Mouse (Mus musculus): ENCODE data around the gene Sec1. TPM values are rescaled to one million over a fixed set of nuclear protein-coding genes. Genes with fewer than 3 reads are reported as not detected.

Gene Sec1
- polyA plus RNA-seq, 1 experiment from 2014 or later = 0.34 TPM

GRCm38 (mm10) chr7:45723781-45724180 lies 29.6 kb upstream of the Sec1 start:
- Histone ChIP-seq H3K36me3 (replicated peaks) (peaks cover 27% of the 10 kb centered on the region), H3K9ac (no peak overlapping the region), H3K27ac (no peak overlapping the region), H3K4me2 (no peak overlapping the region), H3K4me1 (peaks cover 12% of the 10 kb centered on the region), H3K9me3 (no peaks in the 10 kb centered on the region), H3K4me3 (no peak overlapping the region), H3K27me3 (replicated peaks) (no peaks in the 10 kb centered on the region)
- 96% methylated on average over 14 of the region's 14 CpGs for WGBS
- ATAC-seq (replicated peaks) = no peak

DNA sequence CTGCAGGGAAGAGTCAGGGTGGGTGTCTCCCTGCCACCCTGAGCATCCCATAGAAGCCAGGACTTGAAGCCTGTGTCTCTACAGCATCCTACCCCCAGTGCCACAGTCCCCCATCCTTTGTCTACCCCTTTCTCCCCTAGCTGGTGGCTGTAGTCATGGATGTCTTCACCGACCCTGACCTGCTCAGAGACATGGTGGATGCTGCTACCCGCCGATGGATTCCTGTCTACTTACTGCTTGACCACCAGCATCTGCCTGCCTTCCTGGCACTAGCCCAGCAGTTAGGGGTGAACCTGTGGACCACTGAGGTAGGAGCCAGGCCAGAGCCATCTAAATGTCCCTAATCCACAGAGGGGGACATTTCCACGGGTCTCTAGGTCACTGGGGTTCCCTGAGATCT lies 29.1 kb upstream of the Sec1 start:
- H3K36me3 ChIP-seq (replicated peaks) = peaks cover 27% of the 10 kb centered on the region
- WGBS = 91% methylated on average over 4 of the region's 4 CpGs

DNA sequence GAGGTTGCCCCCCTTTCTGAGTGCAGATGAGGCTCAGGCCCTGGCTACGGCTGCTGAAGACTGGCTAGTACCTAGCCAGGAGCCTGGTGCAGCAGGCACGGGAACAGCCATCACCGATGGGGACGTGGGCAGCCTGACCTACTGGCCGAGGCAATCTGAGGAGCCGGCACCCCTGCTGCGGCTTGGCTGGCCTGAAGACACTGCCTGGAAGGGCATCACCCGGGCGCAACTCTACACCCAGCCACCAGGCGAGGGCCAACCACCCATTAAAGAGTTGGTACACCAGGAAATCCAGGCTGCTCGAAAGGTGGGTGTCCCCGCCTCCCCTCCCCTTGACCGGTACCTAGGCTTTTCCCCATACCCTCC lies 28.1 kb upstream of the Sec1 start:
- H3K27ac ChIP-seq = no peak overlapping the region
- H3K36me3 ChIP-seq (replicated peaks) = peaks cover 27% of the 10 kb centered on the region
- 86% methylated on average over 13 of the region's 13 CpGs for WGBS
- no peak for ATAC-seq (replicated peaks)
- H3K9ac ChIP-seq = no peak overlapping the region
- H3K4me3 ChIP-seq = no peak overlapping the region
- no peak overlapping the region for H3K4me2 ChIP-seq
- no peaks in the 10 kb centered on the region for H3K27me3 ChIP-seq (replicated peaks)
- H3K9me3 ChIP-seq = no peaks in the 10 kb centered on the region
- peaks cover 16% of the 10 kb centered on the region for H3K4me1 ChIP-seq

More for the DNA sequence above, 29.1 kb upstream of the Sec1 start:
- H3K27me3 ChIP-seq (replicated peaks) = no peaks in the 10 kb centered on the region
- H3K9me3 ChIP-seq = no peaks in the 10 kb centered on the region
- H3K9ac ChIP-seq = no peak overlapping the region
- H3K4me2 ChIP-seq = no peak overlapping the region
- peaks cover 15% of the 10 kb centered on the region for H3K4me1 ChIP-seq
- no peak for ATAC-seq (replicated peaks)
- H3K4me3 ChIP-seq = no peak overlapping the region
- H3K27ac ChIP-seq = no peak overlapping the region

GRCm38 (mm10) chr7:45721642-45722347 lies 27.6 kb upstream of the Sec1 start:
- no peak overlapping the region for H3K4me2 ChIP-seq
- H3K4me3 ChIP-seq = no peak overlapping the region
- WGBS = 64% methylated on average over 13 of the region's 13 CpGs
- H3K9me3 ChIP-seq = no peaks in the 10 kb centered on the region
- peaks cover 21% of the 10 kb centered on the region for H3K4me1 ChIP-seq
- H3K9ac ChIP-seq = no peak overlapping the region
- ATAC-seq (replicated peaks) = no peak
- no peak overlapping the region for H3K27ac ChIP-seq
- peaks cover 27% of the 10 kb centered on the region for H3K36me3 ChIP-seq (replicated peaks)
- H3K27me3 ChIP-seq (replicated peaks) = no peaks in the 10 kb centered on the region

GRCm38 (mm10) chr7:45721234-45721571 lies 27.0 kb upstream of the Sec1 start:
- no peak for ATAC-seq (replicated peaks)
- Histone ChIP-seq H3K9me3 (no peaks in the 10 kb centered on the region), H3K4me2 (no peak overlapping the region), H3K27me3 (replicated peaks) (no peaks in the 10 kb centered on the region), H3K27ac (no peak overlapping the region), H3K9ac (no peak overlapping the region), H3K4me3 (no peak overlapping the region), H3K36me3 (replicated peaks) (peaks cover 27% of the 10 kb centered on the region), H3K4me1 (peaks cover 27% of the 10 kb centered on the region)
- WGBS = 82% methylated on average over 7 of the region's 7 CpGs

GRCm38 (mm10) chr7:45720413-45721233 lies 26.4 kb upstream of the Sec1 start, which contains the start of gene Fam83e:
Fam83e (plus strand) TSS chr7:45721212.
- H3K36me3 ChIP-seq (replicated peaks) = peaks cover 27% of the 10 kb centered on the region
- H3K4me2 ChIP-seq = no peak within 1 kb of the TSS
- no peak within 1 kb of the TSS for H3K9ac ChIP-seq
- WGBS = 87% methylated on average over 14 of the region's 14 CpGs
- H3K4me3 ChIP-seq = no peak within 1 kb of the TSS
- no peak within 1 kb of the TSS for H3K27ac ChIP-seq
- H3K9me3 ChIP-seq = no peaks in the 10 kb centered on the region
- no peak for ATAC-seq (replicated peaks)
- no peaks in the 10 kb centered on the region for H3K27me3 ChIP-seq (replicated peaks)
- H3K4me1 ChIP-seq = peaks cover 33% of the 10 kb centered on the region

DNA sequence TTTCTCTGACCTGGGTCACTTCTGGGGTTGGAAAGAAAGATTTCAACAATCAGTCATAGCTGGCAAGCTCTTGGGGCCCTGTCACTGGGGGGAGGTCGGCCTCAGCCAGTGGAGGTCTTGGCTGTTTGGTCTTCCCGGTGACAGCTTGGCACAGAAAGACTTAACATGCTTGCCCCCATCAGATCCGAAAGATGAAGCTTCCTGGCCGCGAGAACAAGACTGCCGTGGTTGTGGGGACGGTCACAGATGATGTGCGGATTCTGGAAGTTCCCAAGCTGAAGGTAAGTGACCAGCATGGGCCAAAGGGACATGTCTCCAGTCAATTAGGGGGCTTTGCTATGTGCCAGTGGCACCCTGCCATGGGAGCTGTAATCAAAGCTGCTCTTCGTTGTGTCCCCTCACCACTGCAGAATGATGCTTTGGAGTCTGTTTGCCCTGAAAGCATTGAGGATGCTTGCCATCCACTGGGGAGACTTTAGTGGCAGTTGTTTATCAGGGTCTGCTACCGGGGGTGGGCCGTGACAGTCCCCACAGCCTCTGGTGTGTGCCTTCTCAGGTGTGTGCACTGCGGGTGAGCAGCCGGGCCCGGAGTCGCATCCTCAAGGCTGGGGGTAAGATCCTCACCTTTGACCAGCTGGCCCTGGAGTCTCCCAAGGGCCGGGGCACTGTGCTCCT lies 25.7 kb upstream of the Sec1 start:
- 89% methylated on average over 16 of the region's 16 CpGs for WGBS
- Histone ChIP-seq H3K9me3 (no peaks in the 10 kb centered on the region), H3K4me1 (peaks cover 37% of the 10 kb centered on the region), H3K36me3 (replicated peaks) (peaks cover 27% of the 10 kb centered on the region), H3K4me3 (no peak overlapping the region), H3K27me3 (replicated peaks) (no peaks in the 10 kb centered on the region), H3K4me2 (peak overlapping the region; percentile 83; the same call in 1 of the 2 replicates), H3K9ac (no peak overlapping the region; the same call in 1 of the 2 replicates), H3K27ac (no peak overlapping the region)
- no peak for ATAC-seq (replicated peaks)

GRCm38 (mm10) chr7:45719180-45719579 lies 25.0 kb upstream of the Sec1 start:
- 86% methylated on average over 10 of the region's 10 CpGs for WGBS

GRCm38 (mm10) chr7:45718331-45718730 lies 24.1 kb upstream of the Sec1 start:
- under 1% methylated on average over 20 of the region's 20 CpGs for WGBS
- peak overlapping the region; percentile 65 for H3K4me3 ChIP-seq
- H3K9me3 ChIP-seq = no peaks in the 10 kb centered on the region
- H3K27ac ChIP-seq = peak overlapping the region; percentile 88
- ATAC-seq (replicated peaks) = no peak
- peak overlapping the region; percentile 73 for H3K9ac ChIP-seq
- peaks cover 21% of the 10 kb centered on the region for H3K36me3 ChIP-seq (replicated peaks)
- no peaks in the 10 kb centered on the region for H3K27me3 ChIP-seq (replicated peaks)
- H3K4me2 ChIP-seq = peak overlapping the region; percentile 83
- peaks cover 45% of the 10 kb centered on the region for H3K4me1 ChIP-seq

More at GRCm38 (mm10) chr7:45719180-45719579, 25.0 kb upstream of the Sec1 start:
- peak overlapping the region; percentile 65 for H3K4me3 ChIP-seq
- no peaks in the 10 kb centered on the region for H3K27me3 ChIP-seq (replicated peaks)
- H3K27ac ChIP-seq = no peak overlapping the region
- H3K9ac ChIP-seq = peak overlapping the region; percentile 73
- peaks cover 27% of the 10 kb centered on the region for H3K36me3 ChIP-seq (replicated peaks)
- H3K4me1 ChIP-seq = peaks cover 43% of the 10 kb centered on the region
- H3K4me2 ChIP-seq = peak overlapping the region; percentile 83
- no peaks in the 10 kb centered on the region for H3K9me3 ChIP-seq
- ATAC-seq (replicated peaks) = no peak

GRCm38 (mm10) chr7:45717918-45718297 lies 23.7 kb upstream of the Sec1 start, which contains the start of gene Sphk2:
Sphk2 (minus strand) TSS chr7:45718002.
- Histone ChIP-seq H3K27me3 (replicated peaks) (no peaks in the 10 kb centered on the region), H3K9me3 (no peaks in the 10 kb centered on the region), H3K36me3 (replicated peaks) (peaks cover 21% of the 10 kb centered on the region), H3K4me3 (peak within 1 kb of the TSS; percentile 65), H3K9ac (peak within 1 kb of the TSS; percentile 77), H3K4me2 (peak within 1 kb of the TSS; percentile 83), H3K4me1 (peaks cover 47% of the 10 kb centered on the region), H3K27ac (peak within 1 kb of the TSS; percentile 88)
- WGBS = under 1% methylated on average over 41 of the region's 41 CpGs
- peak; percentile 77 for ATAC-seq (replicated peaks)

DNA sequence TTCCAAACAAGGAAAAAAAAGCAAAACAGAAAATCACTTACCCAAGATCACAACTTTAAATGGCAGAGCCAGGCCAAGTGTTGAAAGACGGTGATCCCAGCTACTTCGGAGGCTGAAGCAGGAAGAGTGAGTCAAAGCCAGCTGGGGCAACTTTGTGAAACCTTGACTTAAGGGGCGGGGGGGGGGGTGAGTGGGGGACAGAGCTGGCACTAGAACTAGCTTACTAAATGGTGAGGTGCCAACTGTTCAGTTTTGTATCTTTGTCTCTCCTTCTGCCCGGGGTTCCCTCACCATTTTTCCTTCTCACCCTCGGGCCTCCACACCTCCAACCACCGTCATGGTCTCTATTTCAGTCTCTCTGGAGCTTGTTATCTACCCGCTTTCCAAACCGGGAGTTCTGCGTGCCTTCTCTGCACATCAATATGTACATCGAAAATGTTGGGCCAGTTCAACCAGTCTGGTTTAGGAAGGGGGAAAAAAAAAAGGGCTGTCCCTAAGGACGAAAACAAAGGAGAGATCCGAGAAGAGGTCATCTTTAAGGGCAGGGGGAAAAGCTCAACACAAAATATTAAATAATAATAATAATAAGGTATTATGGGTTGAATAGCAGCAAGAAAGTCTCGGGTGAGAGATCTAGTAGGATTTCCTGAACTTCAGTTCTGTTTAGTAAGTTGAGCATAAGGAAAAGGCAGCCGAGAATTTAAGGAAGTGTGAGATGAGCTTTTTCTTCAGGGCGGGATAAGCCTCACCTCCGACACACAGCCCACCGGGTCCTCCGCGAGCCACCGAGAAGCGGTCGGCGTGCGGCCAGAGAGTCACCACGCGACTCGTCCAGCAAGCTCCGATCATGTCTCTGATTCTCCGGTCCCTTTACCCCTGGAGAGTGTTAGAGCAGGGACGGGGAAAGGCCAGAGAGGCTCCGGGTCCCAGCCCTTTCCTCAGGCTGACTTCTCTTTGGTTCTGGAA lies 23.0 kb upstream of the Sec1 start:
- Histone ChIP-seq H3K9me3 (no peaks in the 10 kb centered on the region), H3K27ac (peak overlapping the region; percentile 88), H3K4me1 (peaks cover 48% of the 10 kb centered on the region), H3K4me3 (peak overlapping the region; percentile 65), H3K4me2 (peak overlapping the region; percentile 83), H3K9ac (peak overlapping the region; percentile 77), H3K27me3 (replicated peaks) (no peaks in the 10 kb centered on the region), H3K36me3 (replicated peaks) (peaks cover 28% of the 10 kb centered on the region)
- ATAC-seq (replicated peaks) = peak; percentile 30
- WGBS = 12% methylated on average over 31 of the region's 31 CpGs

Data from midbrain, embryonic 15.5 days (tissue).